Comparison of ENCODE assay signal across 2 mouse cellular contexts in the genomic region with DNA sequence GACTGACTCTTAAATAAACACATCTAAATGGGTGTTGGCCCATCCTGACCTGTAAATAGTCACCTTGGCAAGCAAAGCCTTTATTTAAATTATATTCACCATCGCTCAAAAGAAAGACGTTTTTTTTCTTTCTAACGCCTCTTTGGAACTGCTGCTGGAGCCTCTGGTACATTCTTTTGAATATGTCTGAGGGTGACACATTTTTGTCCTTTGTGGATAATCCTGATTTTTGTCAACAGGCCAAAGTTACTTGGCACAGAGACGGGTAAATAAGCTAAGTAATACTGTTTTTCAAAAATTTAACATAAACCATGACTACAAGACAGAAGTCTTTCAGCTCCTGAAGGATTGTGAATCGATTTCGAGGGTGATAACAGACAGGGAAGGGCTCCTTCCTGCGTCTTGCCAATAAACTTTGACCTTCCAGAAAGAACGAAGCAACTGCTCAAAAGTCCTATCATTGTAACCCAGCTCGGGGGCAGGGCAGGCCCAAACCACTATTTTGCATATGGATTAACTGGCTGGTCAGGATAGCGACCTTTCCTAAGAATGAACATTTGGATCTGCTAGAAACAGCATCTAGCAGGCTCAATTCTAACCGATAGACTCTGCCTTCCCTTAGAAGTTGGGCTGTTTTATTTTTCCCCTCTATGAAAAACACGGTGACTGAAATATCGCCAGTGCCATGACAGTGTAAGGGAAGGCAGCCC.
TF ChIP-seq lines count a peak whose summit lies in the region.

No protein-coding gene starts in this region.

TF ChIP-seq in CH12.LX, 34 proteins besides CTCF, POLR2A, EP300 and RAD21:
- TF ChIP-seq TBP (conservative IDR thresholded peaks at IDR 0.05; ENCODE audit: low read depth, low read length) (no peak), MAX (IDR thresholded peaks at IDR 0.05; ENCODE audit: low read length) (0 out of 2 replicates have a peak, but pooled peaks have one; percentile 16)

TF ChIP-seq in MEL, 35 proteins besides CTCF, POLR2A, EP300 and RAD21:
- TF ChIP-seq GATA1 (IDR thresholded peaks at IDR 0.05; ENCODE audit: low read depth, low read length) = peak; percentile 74
- no peak for TF ChIP-seq POLR2AphosphoS5 (IDR thresholded peaks at IDR 0.05; ENCODE audit: borderline replicate concordance, low read depth, low read length)
- TF ChIP-seq RCOR1 (IDR thresholded peaks at IDR 0.05; ENCODE audit: low read depth, low read length) = peak; percentile 30; the same call in 1 of the 2 replicates
- TF ChIP-seq USF2 (IDR thresholded peaks at IDR 0.05; ENCODE audit: borderline replicate concordance in 1 of 2, insufficient read depth in 1 of 2, low read depth in 1 of 2, low read length in 2 of 2) = 0 out of 4 replicates have a peak, but pooled peaks of 1 of the 2 experiments have one; percentile 18
- peak; percentile 63; the same call in 1 of the 2 replicates for TF ChIP-seq MYB (IDR thresholded peaks at IDR 0.05; ENCODE audit: low read depth, low read length)
- TF ChIP-seq TCF12 (IDR thresholded peaks at IDR 0.05; ENCODE audit: low read depth, low read length) = peak; percentile 85
- peak; percentile 6; the same call in 1 of the 2 replicates for TF ChIP-seq CHD2 (IDR thresholded peaks at IDR 0.05; ENCODE audit: low read length)
- TF ChIP-seq ZKSCAN1 (IDR thresholded peaks at IDR 0.05; ENCODE audit: low read depth, low read length) = no peak
- TF ChIP-seq MXI1 (IDR thresholded peaks at IDR 0.05; ENCODE audit: low read depth, low read length) = peak; percentile 31; the same call in 1 of the 2 replicates
- TF ChIP-seq TBP (IDR thresholded peaks at IDR 0.05; ENCODE audit: low read depth, low read length) = no peak
- TF ChIP-seq ZNF384 (IDR thresholded peaks at IDR 0.05; ENCODE audit: low read depth, low read length) = peak; percentile 7; the same call in 1 of the 2 replicates
- no peak for TF ChIP-seq MAFK (IDR thresholded peaks at IDR 0.05; ENCODE audit: borderline replicate concordance, low read depth, low read length)
- TF ChIP-seq ETS1 (IDR thresholded peaks at IDR 0.05; ENCODE audit: low read depth, low read length) = peak; percentile 61; the same call in 1 of the 2 replicates
- 0 out of 2 replicates have a peak, but pooled peaks have one; percentile 44 for TF ChIP-seq MAZ (IDR thresholded peaks at IDR 0.05; ENCODE audit: low read depth, low read length)
- peak; percentile 28; the same call in 1 of the 2 replicates for TF ChIP-seq NELFE (IDR thresholded peaks at IDR 0.05; ENCODE audit: low read depth, low read length)
- TF ChIP-seq ZC3H11A (IDR thresholded peaks at IDR 0.05; ENCODE audit: low read depth, low read length) = 0 out of 2 replicates have a peak, but pooled peaks have one; percentile 8
- TF ChIP-seq MAX (IDR thresholded peaks at IDR 0.05; ENCODE audit: low read length) = 0 out of 2 replicates have a peak, but pooled peaks have one; percentile 42
- TF ChIP-seq SMC3 (IDR thresholded peaks at IDR 0.05; ENCODE audit: low read depth, low read length) = 0 out of 2 replicates have a peak, but pooled peaks have one; percentile 7
- peak; percentile 10; the same call in 1 of the 2 replicates for TF ChIP-seq ZMIZ1 (IDR thresholded peaks at IDR 0.05; ENCODE audit: low read depth, low read length)
- TF ChIP-seq SIN3A (IDR thresholded peaks at IDR 0.05; ENCODE audit: low read length) = peak; percentile 34; the same call in 1 of the 2 replicates
- peak; percentile 94; the same call in 1 of the 2 replicates for TF ChIP-seq CHD1 (IDR thresholded peaks at IDR 0.05; ENCODE audit: low read depth, low read length)
- no peak for TF ChIP-seq USF1 (IDR thresholded peaks at IDR 0.05; ENCODE audit: low read depth, low read length)
- TF ChIP-seq TAL1 (IDR thresholded peaks at IDR 0.05; ENCODE audit: low read length) = peak; percentile 83
